Mouse (Mus musculus): ENCODE measurements around the gene Siah3.

Siah3 gene

DNA sequence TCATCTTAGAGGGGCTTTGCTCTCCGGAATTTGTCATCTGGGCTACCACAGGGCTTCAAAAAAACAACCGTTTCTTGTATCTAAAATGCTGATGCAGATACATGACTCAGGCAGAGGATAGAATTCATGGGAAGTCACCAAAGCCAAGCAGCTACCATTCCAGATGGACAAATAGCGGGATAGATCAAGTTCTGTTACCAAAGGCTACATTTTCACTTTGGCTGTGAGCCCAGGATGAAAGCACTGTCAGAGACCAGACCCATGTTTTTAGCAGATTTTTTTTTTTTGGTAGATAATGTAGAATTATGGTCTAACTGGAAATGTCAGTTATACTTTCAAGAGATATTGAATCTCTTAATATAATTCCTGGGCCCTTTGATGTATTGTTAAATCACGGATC, 7.4 kb downstream of the Siah3 start:
- DNase-seq (ENCODE audit: low read depth, low spot score) = no peak

DNA sequence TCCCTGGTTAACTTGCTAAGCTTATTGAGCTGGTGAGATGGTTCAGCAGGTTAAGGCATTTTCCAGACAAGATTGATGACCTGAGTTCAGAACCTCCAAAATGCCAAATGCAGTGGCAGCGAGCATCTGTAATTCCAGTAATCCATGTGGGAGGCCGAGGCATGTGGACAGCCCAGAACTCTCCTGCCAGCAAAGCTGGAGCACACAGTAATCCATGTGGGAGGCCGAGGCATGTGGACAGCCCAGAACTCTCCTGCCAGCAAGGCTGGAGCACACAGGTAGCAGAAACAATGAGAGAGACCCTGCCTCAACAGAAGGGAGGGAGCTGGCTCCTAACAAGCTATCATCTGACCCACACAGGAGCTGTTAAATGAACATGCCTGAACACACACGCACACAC, 13.2 kb downstream of the Siah3 start:
- no peak for DNase-seq (ENCODE audit: low read depth, low spot score)

DNA sequence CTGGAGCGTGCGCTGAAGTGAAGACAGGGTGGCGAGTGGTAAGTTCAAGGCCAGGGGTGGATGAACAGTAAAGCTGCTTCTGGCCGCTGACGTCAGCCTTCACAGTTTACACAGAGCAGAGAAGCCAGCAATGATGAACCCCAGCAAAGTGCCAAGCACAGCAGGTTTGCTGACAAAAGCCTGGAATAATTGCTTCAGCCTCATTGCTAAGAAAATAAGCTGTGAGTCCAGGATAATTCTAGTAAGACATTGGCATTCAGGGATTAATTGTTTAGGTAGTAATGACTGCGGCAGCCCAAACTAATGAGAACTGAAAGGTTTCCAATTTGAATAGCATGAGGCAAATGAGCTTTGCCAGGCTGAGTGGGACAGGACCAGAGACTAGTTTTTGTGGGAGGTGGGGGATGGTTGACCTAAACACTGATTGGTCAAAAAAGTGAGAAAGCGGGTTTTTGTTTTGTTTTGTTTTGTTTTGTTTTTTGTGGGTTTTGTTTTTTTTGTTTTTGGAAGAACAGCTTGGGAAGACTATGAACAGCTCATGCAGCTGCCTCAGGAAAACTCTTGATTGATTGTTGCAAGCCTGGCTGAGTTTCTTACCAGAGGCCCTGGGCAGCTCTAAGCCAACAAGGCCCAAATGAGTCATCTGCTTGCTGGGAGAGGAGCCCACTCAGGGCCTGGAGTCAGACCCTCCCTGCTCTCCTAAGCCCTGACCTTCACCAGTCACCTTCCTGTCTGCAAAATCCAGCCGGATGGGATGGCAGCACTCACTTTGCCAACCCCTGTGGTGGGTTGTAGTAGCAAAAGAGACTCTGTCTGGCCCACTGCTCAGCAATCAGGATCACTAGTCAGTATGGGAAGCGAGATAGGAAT, 17.5 kb downstream of the Siah3 start:
- no peak for DNase-seq (ENCODE audit: low read depth, low spot score)

GRCm38 (mm10) chr14:75475887-75476286, 20.1 kb downstream of the Siah3 start:
- DNase-seq (ENCODE audit: low read depth, low spot score) = no peak

GRCm38 (mm10) chr14:75482231-75483175, 26.7 kb downstream of the Siah3 start:
- no peak for DNase-seq (ENCODE audit: low read depth, low spot score)

GRCm38 (mm10) chr14:75483176-75483546, 27.4 kb downstream of the Siah3 start:
- no peak for DNase-seq (ENCODE audit: low read depth, low spot score)

DNA sequence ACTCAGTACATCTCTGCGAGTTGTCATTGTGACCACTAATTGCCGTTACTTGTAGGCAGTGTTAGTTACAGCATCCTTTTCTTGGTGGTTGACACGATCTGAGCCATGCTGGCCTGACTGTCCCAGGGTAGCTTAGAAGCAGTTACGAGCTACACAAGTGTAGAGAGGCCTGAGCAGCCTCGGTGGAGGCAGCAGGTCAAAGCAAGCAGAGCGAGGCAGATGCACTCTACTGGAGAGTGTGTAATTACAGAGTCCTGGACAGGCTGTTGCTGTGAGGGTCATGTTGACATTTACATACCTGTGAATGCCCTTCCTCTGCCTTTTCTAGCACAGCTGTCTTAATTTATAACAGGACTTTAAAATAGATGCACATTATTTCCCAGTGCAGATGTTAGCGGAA, 32.1 kb downstream of the Siah3 start:
- DNase-seq (ENCODE audit: low read depth, low spot score) = no peak

GRCm38 (mm10) chr14:75493555-75494194, 37.9 kb downstream of the Siah3 start:
- no peak for DNase-seq (ENCODE audit: low read depth, low spot score)

DNA sequence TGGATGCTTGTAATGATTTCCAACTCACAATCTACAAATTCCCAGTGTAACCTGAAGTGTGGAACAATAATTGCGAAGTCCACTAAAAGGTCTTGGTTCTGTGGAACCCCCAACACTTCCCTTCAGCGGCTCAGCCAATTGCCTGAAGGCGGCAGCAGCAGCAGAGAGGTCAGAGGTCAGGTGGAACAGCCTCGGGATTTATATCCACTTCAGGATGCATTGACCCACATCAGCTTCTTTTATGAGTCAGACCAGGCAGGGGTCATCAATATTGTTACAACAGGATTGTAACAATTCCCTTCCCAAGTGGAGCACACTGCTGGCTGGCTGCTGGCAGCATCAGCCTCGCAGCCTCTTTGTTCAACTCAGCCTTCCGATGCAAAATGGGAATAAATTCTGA, 39.1 kb downstream of the Siah3 start:
- DNase-seq (ENCODE audit: low read depth, low spot score) = no peak

- DNase-seq (ENCODE audit: low read depth, low spot score) = no peak
These were observed 45.8 kb downstream of the Siah3 start for GRCm38 (mm10) chr14:75501501-75501990.

- no peak for DNase-seq (ENCODE audit: low read depth, low spot score)
These were observed 46.7 kb downstream of the Siah3 start for GRCm38 (mm10) chr14:75502446-75502845.

DNA sequence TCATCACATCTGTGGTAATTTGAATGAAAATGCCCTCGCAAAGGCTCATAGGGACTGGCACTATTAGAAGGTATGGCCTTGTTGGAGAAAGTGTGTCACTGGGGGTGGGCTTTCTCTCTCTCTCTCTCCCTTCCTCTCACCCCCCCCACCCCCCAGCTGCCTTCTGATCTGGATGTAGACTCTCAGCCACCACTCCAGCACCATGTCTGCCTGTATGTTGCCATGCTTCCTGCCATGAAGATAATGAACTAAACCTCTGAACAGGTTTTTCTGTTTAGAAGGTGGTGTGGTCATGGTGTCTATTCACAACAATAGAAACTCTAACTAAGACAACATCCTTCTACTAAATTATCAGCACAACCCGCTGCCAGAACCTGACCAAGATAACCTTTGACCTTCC, 48.5 kb downstream of the Siah3 start:
- DNase-seq (ENCODE audit: low read depth, low spot score) = no peak

- peak; percentile 84 for DNase-seq (ENCODE audit: low read depth, low spot score)
These were observed 49.5 kb downstream of the Siah3 start for GRCm38 (mm10) chr14:75505126-75505840.

DNA sequence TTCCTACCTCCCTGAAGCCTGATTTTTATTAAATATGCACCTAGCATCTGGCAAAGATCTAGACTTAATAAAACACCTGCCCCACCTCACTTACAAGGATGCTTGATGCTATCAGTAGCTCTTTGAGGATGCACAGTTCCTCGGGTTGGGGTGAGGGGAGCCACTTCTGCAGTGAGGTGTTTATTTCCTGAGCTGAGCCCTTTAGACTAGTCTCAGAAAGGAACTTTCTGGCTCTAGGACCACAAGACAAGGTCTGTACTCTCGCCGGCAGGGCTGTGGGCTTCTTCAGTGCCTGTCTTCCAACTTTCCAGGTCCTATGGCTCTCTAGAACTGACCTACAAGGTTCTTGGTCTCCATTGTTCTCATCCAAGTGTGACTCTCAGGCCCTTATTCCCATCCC, 50.5 kb downstream of the Siah3 start:
- no peak for DNase-seq (ENCODE audit: low read depth, low spot score)

GRCm38 (mm10) chr14:75510125-75510524, 54.3 kb downstream of the Siah3 start:
- DNase-seq (ENCODE audit: low read depth, low spot score) = no peak

DNA sequence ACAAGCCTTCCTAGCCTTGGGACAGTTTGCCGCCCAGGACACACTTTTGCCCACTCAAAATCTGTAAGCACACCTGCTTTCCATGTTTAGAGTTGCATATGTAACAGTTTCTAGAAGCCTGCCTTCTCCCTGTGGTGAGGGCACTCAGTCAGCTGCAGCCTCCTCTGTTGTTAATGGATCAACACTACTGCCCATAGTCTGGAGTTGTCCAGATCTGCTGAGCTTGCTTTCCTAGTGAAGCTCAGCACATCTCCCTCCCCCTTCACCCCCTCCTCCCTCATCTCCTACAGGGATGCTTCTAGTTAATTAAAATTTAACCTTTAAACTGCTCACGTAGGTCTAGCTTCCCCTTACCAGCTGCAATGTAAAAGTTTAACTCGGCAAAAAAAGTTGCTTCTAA, 57.2 kb downstream of the Siah3 start:
- DNase-seq (ENCODE audit: low read depth, low spot score) = no peak

- DNase-seq (ENCODE audit: low read depth, low spot score) = no peak
These were observed 60.4 kb downstream of the Siah3 start for GRCm38 (mm10) chr14:75516161-75516560.

GRCm38 (mm10) chr14:75516917-75517595, 61.3 kb downstream of the Siah3 start:
- no peak for DNase-seq (ENCODE audit: low read depth, low spot score)

- DNase-seq (ENCODE audit: low read depth, low spot score) = no peak
These were observed 62.6 kb downstream of the Siah3 start for GRCm38 (mm10) chr14:75518196-75518887.

- no peak for DNase-seq (ENCODE audit: low read depth, low spot score)
These were observed 63.1 kb downstream of the Siah3 start for GRCm38 (mm10) chr14:75518899-75519298.

Data from ZHBTc4 (cell line).